Mouse (Mus musculus) kidney, adult 2 months (tissue): ENCODE measurements around the gene Polr2e.

ENCODE experiments used
- CTCF ChIP-seq: fragments of 200-500 bp; conservative IDR thresholded peaks from 2 replicates; pipeline ENCODE4 v1.5.1; 2011; ENCODE audit warnings: low read depth, mild to moderate bottlenecking, control low read depth, low read length, moderate library complexity, mixed read lengths; ENCODE audit not compliant: insufficient read depth, insufficient read length
- POLR2A ChIP-seq: fragments of 200-500 bp; IDR thresholded peaks from one replicate; pipeline ENCODE4 v1.6.1; 2011; ENCODE audit warnings: low read depth, low read length, control low read depth

- TF ChIP-seq CTCF (no peak), POLR2A (no peak)
Observed at GRCm38 (mm10) chr10:80076386-80076785, 36.8 kb upstream of the Polr2e start.
